Mouse (Mus musculus): ENCODE data around the gene Exoc3l4. TPM values are rescaled to one million over a fixed set of nuclear protein-coding genes. Genes with fewer than 3 reads are reported as not detected.

Gene Exoc3l4
- polyA plus RNA-seq, 1 experiment: 42.9 TPM

DNA sequence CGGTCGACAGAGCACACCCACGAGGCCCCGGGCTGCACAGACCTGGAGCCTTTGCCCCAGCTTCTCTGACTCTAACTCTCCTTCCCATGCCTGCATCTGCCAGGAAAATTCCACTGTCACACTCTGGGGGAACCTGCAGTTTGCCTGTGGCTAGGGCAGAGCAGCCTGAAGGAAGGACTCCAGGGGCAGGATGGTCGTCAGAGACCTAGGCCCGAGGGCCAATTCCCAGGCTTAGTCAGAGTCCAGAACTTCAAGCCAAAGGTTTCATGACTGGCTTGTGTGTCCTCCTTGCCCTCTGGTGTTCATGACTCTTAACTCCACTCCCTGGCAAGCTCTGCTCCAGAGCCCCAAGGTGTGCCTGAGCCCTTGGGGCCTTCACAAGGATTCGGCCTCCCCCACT, 51.4 kb downstream of the Exoc3l4 start:
- Histone ChIP-seq H3K36me3 (ENCODE audit: control insufficient read depth, insufficient read depth, low read length) (no peaks in the 10 kb centered on the region), H3K4me1 (ENCODE audit: control insufficient read depth, insufficient read depth, low read length) (0 out of 2 replicates have a peak, but pooled peaks cover 5% of the 10 kb centered on the region), H3K27me3 (replicated peaks; ENCODE audit: control insufficient read depth, insufficient read depth, low read length) (no peaks in the 10 kb centered on the region), H3K27ac (ENCODE audit: insufficient read depth, low read depth, low read length) (no peak overlapping the region), H3K4me3 (ENCODE audit: insufficient read depth, low read depth, low read length) (no peak overlapping the region)
- DNase-seq: no peak
- WGBS: 67% methylated on average over 7 of the region's 7 CpGs
- TF ChIP-seq POLR2A (IDR thresholded peaks at IDR 0.05; ENCODE audit: low read depth, low read length) (no peak), CTCF (conservative IDR thresholded peaks at IDR 0.05; ENCODE audit: insufficient read depth, insufficient read length, low read depth, low read length) (no peak)

- H3K27ac ChIP-seq (ENCODE audit: insufficient read depth, low read depth, low read length): no peak overlapping the region
- no peak for TF ChIP-seq POLR2A (IDR thresholded peaks at IDR 0.05; ENCODE audit: low read depth, low read length)
- TF ChIP-seq CTCF (conservative IDR thresholded peaks at IDR 0.05; ENCODE audit: insufficient read depth, insufficient read length, low read depth, low read length): peak; percentile 89
- no peak overlapping the region for H3K4me3 ChIP-seq (ENCODE audit: insufficient read depth, low read depth, low read length)
- no peaks in the 10 kb centered on the region for H3K27me3 ChIP-seq (replicated peaks; ENCODE audit: control insufficient read depth, insufficient read depth, low read length)
- H3K4me1 ChIP-seq (ENCODE audit: control insufficient read depth, insufficient read depth, low read length): 0 out of 2 replicates have a peak, but pooled peaks cover 6% of the 10 kb centered on the region
- DNase-seq: peak; percentile 78
- 6% methylated on average over 8 of the region's 8 CpGs for WGBS
- H3K36me3 ChIP-seq (ENCODE audit: control insufficient read depth, insufficient read depth, low read length): no peaks in the 10 kb centered on the region
These were observed 52.7 kb downstream of the Exoc3l4 start for GRCm38 (mm10) chr12:111469507-111469906.

DNA sequence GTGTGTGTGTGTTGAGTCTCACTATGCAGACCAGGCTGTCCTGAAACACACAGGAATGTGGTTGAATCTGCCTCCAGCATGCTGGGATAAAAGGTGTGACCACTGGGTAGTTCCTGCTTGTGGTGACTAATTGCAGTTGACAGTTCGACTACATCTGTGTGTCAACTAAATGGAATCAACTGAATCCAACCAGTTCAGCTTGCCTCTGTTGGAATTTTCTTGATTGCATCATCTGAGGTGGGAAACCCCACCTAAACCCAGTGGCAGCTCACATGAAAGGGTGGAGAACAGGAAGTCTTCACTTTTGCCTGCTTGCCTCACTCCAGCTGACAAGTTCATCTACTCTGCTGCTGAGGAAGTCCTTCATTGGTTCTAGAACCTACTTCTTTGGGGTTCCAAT, 54.3 kb downstream of the Exoc3l4 start:
- H3K27me3 ChIP-seq (replicated peaks; ENCODE audit: control insufficient read depth, insufficient read depth, low read length): no peaks in the 10 kb centered on the region
- no peak for DNase-seq
- H3K4me3 ChIP-seq (ENCODE audit: insufficient read depth, low read depth, low read length): no peak overlapping the region
- TF ChIP-seq CTCF (conservative IDR thresholded peaks at IDR 0.05; ENCODE audit: insufficient read depth, insufficient read length, low read depth, low read length): no peak
- no peak for TF ChIP-seq POLR2A (IDR thresholded peaks at IDR 0.05; ENCODE audit: low read depth, low read length)
- 68% methylated on average over 1 of the region's 1 CpGs for WGBS
- H3K4me1 ChIP-seq (ENCODE audit: control insufficient read depth, insufficient read depth, low read length): peaks cover 10% of the 10 kb centered on the region; the same call in 1 of the 2 replicates
- H3K36me3 ChIP-seq (ENCODE audit: control insufficient read depth, insufficient read depth, low read length): no peaks in the 10 kb centered on the region
- H3K27ac ChIP-seq (ENCODE audit: insufficient read depth, low read depth, low read length): no peak overlapping the region

DNA sequence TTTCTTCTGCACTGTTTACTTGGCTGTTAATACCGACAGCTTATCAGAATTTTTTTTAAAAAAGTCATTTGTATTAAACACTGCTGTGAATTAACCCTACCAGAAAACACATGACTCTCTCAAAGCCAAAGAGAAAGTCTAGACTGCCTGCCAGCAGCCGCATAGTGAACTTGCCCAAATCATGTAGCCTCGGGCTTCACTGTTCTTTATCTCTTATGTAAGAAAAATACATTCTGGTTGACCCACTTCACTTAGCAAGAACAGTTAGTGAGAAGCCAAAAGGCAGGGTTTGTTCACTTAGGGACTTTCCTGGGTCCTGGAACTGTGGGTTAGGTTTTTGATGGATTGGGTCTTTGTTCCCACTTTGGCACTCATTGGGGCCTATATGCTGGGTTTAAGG, 54.9 kb downstream of the Exoc3l4 start:
- no peaks in the 10 kb centered on the region for H3K36me3 ChIP-seq (ENCODE audit: control insufficient read depth, insufficient read depth, low read length)
- no peak for TF ChIP-seq CTCF (conservative IDR thresholded peaks at IDR 0.05; ENCODE audit: insufficient read depth, insufficient read length, low read depth, low read length)
- no peak for TF ChIP-seq POLR2A (IDR thresholded peaks at IDR 0.05; ENCODE audit: low read depth, low read length)
- no peak overlapping the region for H3K27ac ChIP-seq (ENCODE audit: insufficient read depth, low read depth, low read length)
- no peaks in the 10 kb centered on the region for H3K27me3 ChIP-seq (replicated peaks; ENCODE audit: control insufficient read depth, insufficient read depth, low read length)
- H3K4me3 ChIP-seq (ENCODE audit: insufficient read depth, low read depth, low read length): no peak overlapping the region
- WGBS: 69% methylated on average over 3 of the region's 3 CpGs
- peaks cover 10% of the 10 kb centered on the region; the same call in 1 of the 2 replicates for H3K4me1 ChIP-seq (ENCODE audit: control insufficient read depth, insufficient read depth, low read length)
- DNase-seq: no peak

- TF ChIP-seq POLR2A (IDR thresholded peaks at IDR 0.05; ENCODE audit: low read depth, low read length): no peak
- TF ChIP-seq CTCF (conservative IDR thresholded peaks at IDR 0.05; ENCODE audit: insufficient read depth, insufficient read length, low read depth, low read length): no peak
These were observed 56.1 kb downstream of the Exoc3l4 start for GRCm38 (mm10) chr12:111472886-111473285.

GRCm38 (mm10) chr12:111474384-111474783, 57.6 kb downstream of the Exoc3l4 start:
- no peak for DNase-seq
- WGBS: 98% methylated on average over 3 of the region's 3 CpGs
- H3K4me3 ChIP-seq (ENCODE audit: insufficient read depth, low read depth, low read length): no peak overlapping the region
- peaks cover 10% of the 10 kb centered on the region; the same call in 1 of the 2 replicates for H3K4me1 ChIP-seq (ENCODE audit: control insufficient read depth, insufficient read depth, low read length)
- H3K36me3 ChIP-seq (ENCODE audit: control insufficient read depth, insufficient read depth, low read length): no peaks in the 10 kb centered on the region
- no peaks in the 10 kb centered on the region for H3K27me3 ChIP-seq (replicated peaks; ENCODE audit: control insufficient read depth, insufficient read depth, low read length)
- no peak for TF ChIP-seq CTCF (conservative IDR thresholded peaks at IDR 0.05; ENCODE audit: insufficient read depth, insufficient read length, low read depth, low read length)
- TF ChIP-seq POLR2A (IDR thresholded peaks at IDR 0.05; ENCODE audit: low read depth, low read length): no peak
- H3K27ac ChIP-seq (ENCODE audit: insufficient read depth, low read depth, low read length): no peak overlapping the region

More at GRCm38 (mm10) chr12:111472886-111473285, 56.1 kb downstream of the Exoc3l4 start:
- Histone ChIP-seq H3K4me1 (ENCODE audit: control insufficient read depth, insufficient read depth, low read length) (peaks cover 10% of the 10 kb centered on the region; the same call in 1 of the 2 replicates), H3K27ac (ENCODE audit: insufficient read depth, low read depth, low read length) (no peak overlapping the region), H3K4me3 (ENCODE audit: insufficient read depth, low read depth, low read length) (no peak overlapping the region), H3K36me3 (ENCODE audit: control insufficient read depth, insufficient read depth, low read length) (no peaks in the 10 kb centered on the region), H3K27me3 (replicated peaks; ENCODE audit: control insufficient read depth, insufficient read depth, low read length) (no peaks in the 10 kb centered on the region)
- WGBS: 31% methylated on average over 5 of the region's 5 CpGs
- DNase-seq: peak; percentile 57

GRCm38 (mm10) chr12:111474893-111475643, 58.3 kb downstream of the Exoc3l4 start:
- TF ChIP-seq POLR2A (IDR thresholded peaks at IDR 0.05; ENCODE audit: low read depth, low read length) (no peak), CTCF (conservative IDR thresholded peaks at IDR 0.05; ENCODE audit: insufficient read depth, insufficient read length, low read depth, low read length) (peak; percentile 21; the same call in 1 of the 2 replicates)
- 39% methylated on average over 8 of the region's 8 CpGs for WGBS
- DNase-seq: peak; percentile 90
- no peak overlapping the region for H3K27ac ChIP-seq (ENCODE audit: insufficient read depth, low read depth, low read length)
- H3K4me3 ChIP-seq (ENCODE audit: insufficient read depth, low read depth, low read length): no peak overlapping the region
- H3K36me3 ChIP-seq (ENCODE audit: control insufficient read depth, insufficient read depth, low read length): no peaks in the 10 kb centered on the region
- no peaks in the 10 kb centered on the region for H3K27me3 ChIP-seq (replicated peaks; ENCODE audit: control insufficient read depth, insufficient read depth, low read length)
- H3K4me1 ChIP-seq (ENCODE audit: control insufficient read depth, insufficient read depth, low read length): peaks cover 10% of the 10 kb centered on the region; the same call in 1 of the 2 replicates

Measured in kidney, adult 2 months (tissue).